Mouse (Mus musculus) MEL (cell line): ENCODE measurements around the gene Gas7.

ENCODE experiments used
- CTCF ChIP-seq, 3 experiments: IDR thresholded peaks in 2 of 3; conservative IDR thresholded peaks in 1 of 3; 2 replicates each; pipeline ENCODE4 v1.5.1; 2011 to 2012; ENCODE audit warnings: low read length in 3 of 3, low read depth in 2 of 3, mild to moderate bottlenecking in 2 of 3, improper control_type of control experiment in 1 of 3, inconsistent platforms in 1 of 3, mixed read lengths in 1 of 3, moderate library complexity in 1 of 3; ENCODE audit not compliant: control insufficient read depth in 1 of 3, insufficient read depth in 1 of 3, poor library complexity in 1 of 3, severe bottlenecking in 1 of 3
- POLR2A ChIP-seq, 2 experiments: IDR thresholded peaks; 2 replicates each; pipeline ENCODE4 v1.6.1; 2011 to 2012; ENCODE audit warnings: low read length in 2 of 2, mild to moderate bottlenecking in 2 of 2, control low read depth in 1 of 2, improper control_type of control experiment in 1 of 2, low read depth in 1 of 2, moderate library complexity in 1 of 2; ENCODE audit not compliant: control insufficient read depth in 1 of 2, insufficient read depth in 1 of 2, poor library complexity in 1 of 2
- TCF12 ChIP-seq: IDR thresholded peaks from 2 replicates; pipeline ENCODE4 v1.6.1; 2014; ENCODE audit warnings: low read depth, mild to moderate bottlenecking, inconsistent platforms, low read length, improper control_type of control experiment, moderate library complexity
- USF1 ChIP-seq: IDR thresholded peaks from 2 replicates; pipeline ENCODE4 v1.6.1; 2014; ENCODE audit warnings: low read depth, mild to moderate bottlenecking, inconsistent platforms, low read length, improper control_type of control experiment, moderate library complexity
- ZNF384 ChIP-seq: IDR thresholded peaks from 2 replicates; pipeline ENCODE4 v1.6.1; 2012; ENCODE audit warnings: low read depth, mild to moderate bottlenecking, inconsistent platforms, low read length, improper control_type of control experiment

GRCm38 (mm10) chr11:67533151-67533550 lies 77.9 kb downstream of the Gas7 start:
- TF ChIP-seq CTCF (IDR thresholded peaks at IDR 0.05 in 2 of 3, conservative IDR thresholded peaks at IDR 0.05 in 1 of 3; ENCODE audit: control insufficient read depth in 1 of 3, insufficient read depth in 1 of 3, low read depth in 2 of 3, low read length in 3 of 3, poor library complexity in 1 of 3, severe bottlenecking in 1 of 3) (no peak), POLR2A (IDR thresholded peaks at IDR 0.05; ENCODE audit: control insufficient read depth in 1 of 2, insufficient read depth in 1 of 2, low read depth in 1 of 2, low read length in 2 of 2, poor library complexity in 1 of 2) (no peak), ZNF384 (no peak), USF1 (no peak), TCF12 (no peak)
